Mouse (Mus musculus) adipocyte (in vitro differentiated cells): Measurements from ENCODE around the gene Olfr1449.
"Not testable (repeated sequence)": the region's sequence is repeated elsewhere in the genome, so short reads cannot be mapped to it uniquely, and the experiment has no call there.

Experiments
- DNase-seq: peaks from one replicate; pipeline ENCODE4 v3.0.0-alpha.2; 2016; ENCODE audit warnings: low spot score

The Olfr1449 gene

GRCm38 (mm10) chr19:12930540-12930939 lies at the start of gene Olfr1449:
Gene Olfr1449 (plus strand): TSS chr19:12930840.
- DNase-seq: no peak

GRCm38 (mm10) chr19:12883555-12883954 lies 47.1 kb upstream of the Olfr1449 start, which contains the start of gene Olfr1445:
Gene Olfr1445 (plus strand): TSS chr19:12883855.
- no peak for DNase-seq

- no peak for DNase-seq
These were observed 37.2 kb upstream of the Olfr1449 start, which contains the start of gene Olfr1446 for GRCm38 (mm10) chr19:12893424-12893823. Gene Olfr1446 (minus strand): TSS chr19:12893524.

GRCm38 (mm10) chr19:12903643-12904042 lies 27.0 kb upstream of the Olfr1449 start, which contains the start of gene Olfr1447:
Gene Olfr1447 (minus strand): TSS chr19:12903743.
- no peak for DNase-seq

- DNase-seq: no peak
These were observed 6.3 kb upstream of the Olfr1449 start, which contains the start of gene Olfr1448 for GRCm38 (mm10) chr19:12924319-12924718. Gene Olfr1448 (minus strand): TSS chr19:12924419.

- DNase-seq: no peak
These were observed 19.3 kb downstream of the Olfr1449 start, which contains the start of gene Olfr1450 for GRCm38 (mm10) chr19:12949958-12950357. Gene Olfr1450 (plus strand): TSS chr19:12950258.

- DNase-seq: not testable (repeated sequence)
These were observed 39.4 kb downstream of the Olfr1449 start for GRCm38 (mm10) chr19:12970082-12970481.
